Mouse (Mus musculus) neural tube, embryonic 14.5 days (tissue): ENCODE data around the gene Loxl3. TPM values are rescaled to one million over a fixed set of nuclear protein-coding genes. Genes with fewer than 3 reads are reported as not detected.

ENCODE experiments used
- ATAC-seq: fragments of 200-750 bp; cut with Nextera tagmentation; 2 replicates; pipeline ENCODE4 v1.8.0; 2017; ENCODE audit warnings: low read depth, mild to moderate bottlenecking, moderate TSS enrichment, moderate library complexity
- H3K27ac ChIP-seq: fragments of 300-500 bp; sonication (generic); 2 replicates; pipeline ENCODE4 v1.5.1; 2014; ENCODE audit warnings: low read depth, mild to moderate bottlenecking, control low read depth, low read length, moderate library complexity, mixed read lengths
- H3K27me3 ChIP-seq: fragments of 300-500 bp; sonication (generic); 2 replicates; pipeline ENCODE4 v1.6.1; 2014; ENCODE audit warnings: low read length; ENCODE audit not compliant: control insufficient read depth, insufficient read depth
- H3K36me3 ChIP-seq: fragments of 300-500 bp; sonication (generic); 2 replicates; pipeline ENCODE4 v1.6.1; 2014; ENCODE audit warnings: low read length, mixed read lengths; ENCODE audit not compliant: control insufficient read depth, insufficient read depth
- H3K4me1 ChIP-seq: fragments of 300-500 bp; sonication (generic); 2 replicates; pipeline ENCODE4 v1.6.1; 2014; ENCODE audit warnings: low read length; ENCODE audit not compliant: control insufficient read depth, insufficient read depth
- H3K4me2 ChIP-seq: fragments of 300-500 bp; sonication (generic); 2 replicates; pipeline ENCODE4 v1.6.1; 2014; ENCODE audit warnings: mild to moderate bottlenecking, low read depth, low read length, control low read depth
- H3K4me3 ChIP-seq: fragments of 300-500 bp; sonication (generic); 2 replicates; pipeline ENCODE4 v1.5.1; 2014; ENCODE audit warnings: low read depth, low read length, control low read depth, mixed read lengths
- H3K9ac ChIP-seq: fragments of 300-500 bp; sonication (generic); replicated peaks from 2 replicates; pipeline ENCODE4 v1.6.1; 2014; ENCODE audit warnings: low read depth, mild to moderate bottlenecking, control low read depth, low read length, mixed read lengths
- H3K9me3 ChIP-seq: fragments of 300-500 bp; sonication (generic); 2 replicates; pipeline ENCODE4 v1.6.1; 2016; ENCODE audit warnings: low read length; ENCODE audit not compliant: control insufficient read depth
- WGBS: fragments of 180-500 bp; shearing (Covaris S2); extraction: QIAGEN DNeasy Blood & Tissue Kit; methylation state at CpG from one replicate; pipeline ENCODE4 v1.1.7; 2014; 5-methylcytosine and 5-hydroxymethylcytosine counted together
- polyA plus RNA-seq: library from polyadenylated mRNA; unstranded; fragments of >200 nt; fragmentation: Nextera tagmentation; extraction: Ambion mirVana; gene quantifications from 2 replicates; pipeline ENCODE4 v1.2.1, GENCODE M21; 2014

The Loxl3 gene
- polyA plus RNA-seq, 1 experiment from 2014 or later = 4.2 TPM

- H3K27me3 ChIP-seq = peaks cover 18% of the 10 kb centered on the region
- no peak overlapping the region for H3K4me3 ChIP-seq
Observed at GRCm38 (mm10) chr6:83080210-83080609, 46.2 kb downstream of the Loxl3 start.

GRCm38 (mm10) chr6:83083497-83083896 lies 49.5 kb downstream of the Loxl3 start:
- no peaks in the 10 kb centered on the region for H3K9me3 ChIP-seq
- no peak overlapping the region for H3K9ac ChIP-seq
- H3K36me3 ChIP-seq = peaks cover 10% of the 10 kb centered on the region; the same call in 1 of the 2 replicates
- peaks cover 8% of the 10 kb centered on the region for H3K4me1 ChIP-seq
- H3K4me2 ChIP-seq = no peak overlapping the region
- no peak for ATAC-seq
- H3K4me3 ChIP-seq = no peak overlapping the region
- H3K27ac ChIP-seq = no peak overlapping the region
- 16% methylated on average over 5 of the region's 5 CpGs for WGBS
- H3K27me3 ChIP-seq = peaks cover 35% of the 10 kb centered on the region

More at GRCm38 (mm10) chr6:83080210-83080609, 46.2 kb downstream of the Loxl3 start:
- H3K9me3 ChIP-seq = no peaks in the 10 kb centered on the region
- peaks cover 10% of the 10 kb centered on the region; the same call in 1 of the 2 replicates for H3K36me3 ChIP-seq
- ATAC-seq = no peak
- H3K27ac ChIP-seq = no peak overlapping the region
- 99% methylated on average over 5 of the region's 5 CpGs for WGBS
- H3K9ac ChIP-seq = no peak overlapping the region
- no peak overlapping the region for H3K4me2 ChIP-seq
- H3K4me1 ChIP-seq = peaks cover 14% of the 10 kb centered on the region

GRCm38 (mm10) chr6:83084477-83084876 lies 50.5 kb downstream of the Loxl3 start:
- H3K4me3 ChIP-seq = no peak overlapping the region
- H3K4me2 ChIP-seq = no peak overlapping the region
- H3K4me1 ChIP-seq = peaks cover 4% of the 10 kb centered on the region
- no peak for ATAC-seq
- no peak overlapping the region for H3K9ac ChIP-seq
- WGBS = 7% methylated on average over 6 of the region's 6 CpGs
- H3K9me3 ChIP-seq = no peaks in the 10 kb centered on the region
- peaks cover 10% of the 10 kb centered on the region; the same call in 1 of the 2 replicates for H3K36me3 ChIP-seq
- H3K27me3 ChIP-seq = peaks cover 42% of the 10 kb centered on the region
- H3K27ac ChIP-seq = no peak overlapping the region

GRCm38 (mm10) chr6:83086121-83087035 lies 52.4 kb downstream of the Loxl3 start, which contains the start of gene Lbx2:
Gene Lbx2, plus strand, starts transcription at chr6:83086367.
- WGBS = 1% methylated on average over 35 of the region's 42 CpGs
- Histone ChIP-seq H3K4me3 (no peak within 1 kb of the TSS), H3K4me1 (no peaks in the 10 kb centered on the region), H3K9me3 (no peaks in the 10 kb centered on the region), H3K4me2 (no peak within 1 kb of the TSS), H3K36me3 (no peaks in the 10 kb centered on the region), H3K9ac (no peak within 1 kb of the TSS), H3K27ac (no peak within 1 kb of the TSS), H3K27me3 (peaks cover 47% of the 10 kb centered on the region)
- ATAC-seq = no peak

GRCm38 (mm10) chr6:83087205-83087925 lies 53.4 kb downstream of the Loxl3 start:
- Histone ChIP-seq H3K27ac (no peak overlapping the region), H3K4me2 (peak overlapping the region; percentile 22; the same call in 1 of the 2 replicates), H3K9me3 (no peaks in the 10 kb centered on the region), H3K36me3 (no peaks in the 10 kb centered on the region), H3K9ac (no peak overlapping the region), H3K4me3 (peak overlapping the region; percentile 7; the same call in 1 of the 2 replicates), H3K27me3 (peaks cover 47% of the 10 kb centered on the region), H3K4me1 (no peaks in the 10 kb centered on the region)
- ATAC-seq = no peak
- WGBS = 2% methylated on average over 47 of the region's 47 CpGs

- H3K4me3 ChIP-seq = peak overlapping the region; percentile 7; the same call in 1 of the 2 replicates
- 8% methylated on average over 9 of the region's 9 CpGs for WGBS
- no peak overlapping the region for H3K27ac ChIP-seq
- H3K27me3 ChIP-seq = peaks cover 47% of the 10 kb centered on the region
- H3K36me3 ChIP-seq = no peaks in the 10 kb centered on the region
- ATAC-seq = no peak
- peak overlapping the region; percentile 22; the same call in 1 of the 2 replicates for H3K4me2 ChIP-seq
- H3K4me1 ChIP-seq = no peaks in the 10 kb centered on the region
- H3K9me3 ChIP-seq = no peaks in the 10 kb centered on the region
- H3K9ac ChIP-seq = no peak overlapping the region
Observed at GRCm38 (mm10) chr6:83087926-83088260, 53.9 kb downstream of the Loxl3 start.

GRCm38 (mm10) chr6:83092416-83093127 lies 58.6 kb downstream of the Loxl3 start:
- H3K4me3 ChIP-seq = no peak overlapping the region
- no peak for ATAC-seq
- no peak overlapping the region for H3K27ac ChIP-seq
- 41% methylated on average over 6 of the region's 6 CpGs for WGBS
- no peak overlapping the region for H3K4me2 ChIP-seq
- no peak overlapping the region for H3K9ac ChIP-seq
- H3K27me3 ChIP-seq = peaks cover 19% of the 10 kb centered on the region
- H3K9me3 ChIP-seq = no peaks in the 10 kb centered on the region
- no peaks in the 10 kb centered on the region for H3K4me1 ChIP-seq
- no peaks in the 10 kb centered on the region for H3K36me3 ChIP-seq

- Histone ChIP-seq H3K36me3 (no peaks in the 10 kb centered on the region), H3K27ac (no peak overlapping the region), H3K9ac (no peak overlapping the region), H3K9me3 (no peaks in the 10 kb centered on the region), H3K4me2 (no peak overlapping the region), H3K4me1 (no peaks in the 10 kb centered on the region; the same call in 1 of the 2 replicates), H3K4me3 (no peak overlapping the region), H3K27me3 (no peaks in the 10 kb centered on the region)
- 47% methylated on average over 6 of the region's 6 CpGs for WGBS
- ATAC-seq = no peak
Observed at GRCm38 (mm10) chr6:83095968-83096367, 62.0 kb downstream of the Loxl3 start.
